In the genomic region with DNA sequence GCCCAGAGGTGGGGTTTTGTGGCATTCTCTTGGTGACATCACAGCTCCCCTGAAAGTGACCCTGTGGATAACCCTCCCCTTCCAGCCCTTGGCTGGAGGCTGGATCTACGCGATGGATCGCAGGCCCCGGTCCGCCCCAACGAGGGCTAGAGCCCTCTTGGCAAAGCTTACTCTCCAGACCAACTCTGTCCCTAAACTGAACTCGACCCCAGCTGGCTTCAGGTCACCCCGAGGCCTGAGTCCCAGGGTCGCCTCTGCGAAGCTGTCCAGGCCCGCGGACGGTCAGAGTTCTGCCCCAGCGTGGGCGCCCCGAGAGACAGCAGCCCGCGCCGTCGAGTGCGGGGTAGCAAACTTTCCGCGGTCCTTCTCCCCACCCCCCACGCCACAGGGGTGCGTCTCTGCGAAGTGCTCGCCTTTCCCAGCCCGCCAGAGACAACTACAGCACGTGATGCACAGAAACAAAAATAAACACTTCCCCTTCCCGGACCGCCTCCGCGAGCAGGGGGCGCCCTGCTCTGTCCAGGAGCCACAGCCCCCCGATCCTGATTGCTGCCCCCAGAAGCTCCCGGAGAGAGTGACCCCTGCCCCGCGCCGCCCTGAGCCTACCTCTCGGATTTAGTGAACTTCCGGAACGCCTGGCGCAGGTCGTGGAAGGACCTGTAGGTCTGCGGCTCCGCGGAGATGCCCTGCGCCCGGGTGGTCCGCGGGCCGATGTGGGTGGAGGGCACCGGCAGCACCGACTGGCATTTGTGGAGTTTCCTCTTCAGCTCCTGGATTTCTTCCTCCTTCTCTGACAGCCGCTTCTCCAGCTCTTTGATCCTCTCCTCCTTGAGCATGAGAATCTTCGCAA, we compare ENCODE assay signal across 8 mouse cellular contexts. TPM values are rescaled to one million over a fixed set of nuclear protein-coding genes. Genes with fewer than 3 reads are reported as not detected.
A peak's percentile ranks its signal among the peaks of the same experiment; 100 is the strongest.
DNase-seq lines count a peak whose midpoint lies in the region; ATAC-seq and TF ChIP-seq lines count a peak whose summit lies in the region.

No protein-coding gene starts in this region.

- H3K4me2 ChIP-seq in embryonic facial prominence, embryonic 14.5 days (ENCODE audit: low read depth, low read length) = peak overlapping the region; percentile 99
- H3K4me2 ChIP-seq in heart, embryonic 14.5 days (ENCODE audit: low read length) = peak overlapping the region; percentile 76
- H3K4me2 ChIP-seq in kidney, embryonic 16.5 days (replicated peaks; ENCODE audit: low read depth, low read length) = peak overlapping the region; percentile 97

- 1% methylated on average over 51 of the region's 56 CpGs for WGBS in embryonic facial prominence, embryonic 14.5 days
- WGBS in heart, embryonic 14.5 days = under 1% methylated on average over 56 of the region's 56 CpGs
- under 1% methylated on average over 55 of the region's 56 CpGs for WGBS in kidney, embryonic 16.5 days
- WGBS in small intestine, adult 2 months = 1% methylated on average over 56 of the region's 56 CpGs

- H3K27ac ChIP-seq in embryonic facial prominence, embryonic 14.5 days (replicated peaks; ENCODE audit: low read depth, low read length) = peak overlapping the region; percentile 65
- H3K27ac ChIP-seq in heart, embryonic 14.5 days (replicated peaks in 1 of 2; ENCODE audit: control insufficient read depth in 1 of 2, insufficient read depth in 1 of 2, low read depth in 2 of 2, low read length in 2 of 2) = peak overlapping the region; percentile 94 to 96
- H3K27ac ChIP-seq in kidney, embryonic 16.5 days (ENCODE audit: low read length) = peak overlapping the region; percentile 39
- H3K27ac ChIP-seq in small intestine, adult 2 months (ENCODE audit: insufficient read depth, low read depth, low read length) = peak overlapping the region; percentile 55; the same call in 1 of the 2 replicates

- no peaks in the 10 kb centered on the region; the same call in 1 of the 2 replicates for H3K27me3 ChIP-seq in G1E (ENCODE audit: insufficient read depth, low read length)
- 0 out of 2 replicates have a peak, but pooled peaks cover 3% of the 10 kb centered on the region for H3K27me3 ChIP-seq in embryonic facial prominence, embryonic 14.5 days (replicated peaks; ENCODE audit: control insufficient read depth, insufficient read depth, low read length)
- H3K27me3 ChIP-seq in heart, embryonic 14.5 days (ENCODE audit: control insufficient read depth, insufficient read depth, low read length) = no peaks in the 10 kb centered on the region
- 0 out of 2 replicates have a peak, but pooled peaks cover 4% of the 10 kb centered on the region for H3K27me3 ChIP-seq in kidney, embryonic 16.5 days (ENCODE audit: insufficient read depth, low read length)
- H3K27me3 ChIP-seq in small intestine, adult 2 months (ENCODE audit: control insufficient read depth, insufficient read depth, low read length) = peaks cover 29% of the 10 kb centered on the region

- DNase-seq in 416B (ENCODE audit: low read depth) (peak; percentile 17), G1E (ENCODE audit: low spot score) (peak; percentile 59)
- peak; percentile 53 for DNase-seq in embryonic facial prominence, embryonic 14.5 days (ENCODE audit: low spot score)
- peak; percentile 70 for DNase-seq in lung, postnatal 14 days
- DNase-seq in layer of hippocampus, adult 8-10 months (ENCODE audit: low spot score in 2 of 2) = no peak

- H3K4me1 ChIP-seq in G1E (ENCODE audit: insufficient read depth, low read depth, low read length) = peaks cover 65% of the 10 kb centered on the region
- H3K4me1 ChIP-seq in embryonic facial prominence, embryonic 14.5 days (ENCODE audit: control insufficient read depth, insufficient read depth, low read length) = peaks cover 16% of the 10 kb centered on the region; the same call in 1 of the 2 replicates
- H3K4me1 ChIP-seq in heart, embryonic 14.5 days (ENCODE audit: control insufficient read depth in 2 of 2, insufficient read depth in 2 of 2, low read length in 2 of 2) = peaks cover 0 to 14% of the 10 kb centered on the region in 2 experiments; a peak in 3 of 4 replicates
- H3K4me1 ChIP-seq in kidney, embryonic 16.5 days (ENCODE audit: insufficient read depth, low read length) = peaks cover 25% of the 10 kb centered on the region
- H3K4me1 ChIP-seq in small intestine, adult 2 months (ENCODE audit: control insufficient read depth, insufficient read depth, insufficient read length, low read length) = peaks cover 8% of the 10 kb centered on the region; the same call in 1 of the 2 replicates

- no peaks in the 10 kb centered on the region for H3K9me3 ChIP-seq in G1E (replicated peaks)
- H3K9me3 ChIP-seq in embryonic facial prominence, embryonic 14.5 days (ENCODE audit: control insufficient read depth, low read length) = no peaks in the 10 kb centered on the region
- no peaks in the 10 kb centered on the region for H3K9me3 ChIP-seq in heart, embryonic 14.5 days (ENCODE audit: control insufficient read depth, low read length)
- H3K9me3 ChIP-seq in kidney, embryonic 16.5 days (ENCODE audit: low read length) = no peaks in the 10 kb centered on the region

- ATAC-seq in G1E (ENCODE audit: extremely low read depth, insufficient number of reproducible peaks, low FRiP score, poor library complexity, severe bottlenecking) = peak; percentile 32; the same call in 1 of the 2 replicates
- peak; percentile 27 for ATAC-seq in embryonic facial prominence, embryonic 14.5 days (ENCODE audit: low read depth)
- peak; percentile 49 for ATAC-seq in heart, embryonic 14.5 days (ENCODE audit: insufficient number of reproducible peaks, insufficient read depth, low FRiP score, low read depth)
- ATAC-seq in kidney, embryonic 16.5 days (ENCODE audit: low FRiP score, low TSS enrichment) = peak; percentile 67

- peak overlapping the region; percentile 64 for H3K9ac ChIP-seq in embryonic facial prominence, embryonic 14.5 days (ENCODE audit: low read depth, low read length)
- H3K9ac ChIP-seq in heart, embryonic 14.5 days (ENCODE audit: low read length) = peak overlapping the region; percentile 91
- peak overlapping the region; percentile 50 for H3K9ac ChIP-seq in kidney, embryonic 16.5 days (replicated peaks; ENCODE audit: low read length)

- TF ChIP-seq POLR2A in small intestine, adult 2 months (IDR thresholded peaks at IDR 0.05; ENCODE audit: low read depth, low read length) = no peak

- TF ChIP-seq CTCF in G1E (IDR thresholded peaks at IDR 0.05; ENCODE audit: low read depth, low read length) = no peak
- TF ChIP-seq CTCF in small intestine, adult 2 months (IDR thresholded peaks at IDR 0.05; ENCODE audit: extremely low read depth, insufficient read length, insufficient replicate concordance, low read depth, low read length) = no peak

- H3K36me3 ChIP-seq in G1E (replicated peaks) = no peaks in the 10 kb centered on the region
- no peaks in the 10 kb centered on the region for H3K36me3 ChIP-seq in embryonic facial prominence, embryonic 14.5 days (ENCODE audit: control insufficient read depth, insufficient read depth, low read length)
- no peaks in the 10 kb centered on the region for H3K36me3 ChIP-seq in heart, embryonic 14.5 days (ENCODE audit: control insufficient read depth, insufficient read depth, low read length)
- no peaks in the 10 kb centered on the region for H3K36me3 ChIP-seq in kidney, embryonic 16.5 days (ENCODE audit: insufficient read depth, low read length)
- no peaks in the 10 kb centered on the region for H3K36me3 ChIP-seq in small intestine, adult 2 months (ENCODE audit: control insufficient read depth, insufficient read depth, low read length)

- peak overlapping the region; percentile 80 for H3K4me3 ChIP-seq in G1E (ENCODE audit: low read depth, low read length)
- peak overlapping the region; percentile 68 for H3K4me3 ChIP-seq in embryonic facial prominence, embryonic 14.5 days (ENCODE audit: low read depth, low read length)
- H3K4me3 ChIP-seq in heart, embryonic 14.5 days (ENCODE audit: control insufficient read depth in 1 of 2, insufficient read depth in 1 of 2, low read depth in 1 of 2, low read length in 2 of 2) = peak overlapping the region; percentile 68 to 81
- peak overlapping the region; percentile 72 for H3K4me3 ChIP-seq in kidney, embryonic 16.5 days (ENCODE audit: low read length)
- H3K4me3 ChIP-seq in small intestine, adult 2 months (ENCODE audit: low read depth, low read length) = peak overlapping the region; percentile 71

RNA-seq across cellular contexts. Expression of a gene that starts 0.7 kb away (rescaled TPM):
- total RNA-seq in G1E (2014; fragmentation: Nextera tagmentation) (22.9 and 25.4 TPM in 2 replicates), G1E (2017) (27.3 and 29.0 TPM in 2 replicates)
- polyA plus RNA-seq in G1E (2012) = 1.0 and 1.1 TPM in 2 replicates
- polyA plus RNA-seq in embryonic facial prominence, embryonic 14.5 days (2014; fragmentation: Nextera tagmentation; extraction: Ambion mirVana) = 13.7 and 15.7 TPM in 2 replicates
- polyA plus RNA-seq in heart, embryonic 14.5 days (2014; fragmentation: Nextera tagmentation; extraction: Ambion mirVana) = 8.0 and 9.6 TPM in 2 replicates
- 2.9 and 3.1 TPM in 2 replicates for polyA plus RNA-seq in kidney, embryonic 16.5 days (2015; fragmentation: Nextera tagmentation; extraction: Ambion mirVana)
- polyA plus RNA-seq in small intestine, adult 2 months (2012; rRNA removed) = 1.0 and 1.6 TPM in 2 replicates
- 10 to 100 TPM; 20.0 to 24.2 (median 21.2) TPM for total RNA-seq in layer of hippocampus, adult 8-10 months (2022)

Comparison
In these comparisons a context has a peak if more than half of its experiments do, and no peak if none do; other contexts are left out.
1. DNase-seq: peak in 416B (single experiment), G1E (single experiment), embryonic facial prominence, embryonic 14.5 days (single experiment) and lung, postnatal 14 days (single experiment); none in layer of hippocampus, adult 8-10 months (0 of 2).
2. H3K27ac ChIP-seq: peak in every context shown above with its lines; median percentile 95 in heart, embryonic 14.5 days; 65 in embryonic facial prominence, embryonic 14.5 days; 55 in small intestine, adult 2 months; 39 in kidney, embryonic 16.5 days.
3. Peak in every context shown above with its lines, with median percentiles within 50 percentile points of each other: ATAC-seq, H3K4me3 ChIP-seq, H3K4me2 ChIP-seq and H3K9ac ChIP-seq.